Mouse (Mus musculus): ENCODE results near the gene Celf3.

- no peak for TF ChIP-seq CTCF (IDR thresholded peaks at IDR 0.05; ENCODE audit: low read depth)
- no peak for TF ChIP-seq EP300 (IDR thresholded peaks at IDR 0.05; ENCODE audit: low read depth)
Observed at GRCm38 (mm10) chr3:94468931-94469330, 9.2 kb upstream of the Celf3 start.
